Comparison of ENCODE assay signal across 9 mouse cellular contexts in genomic region chr7:27337175-27337853, GRCm38 (mm10). TPM values are rescaled to one million over a fixed set of nuclear protein-coding genes. Genes with fewer than 3 reads are reported as not detected.
DNase-seq lines count a peak whose midpoint lies in the region; ATAC-seq and TF ChIP-seq lines count a peak whose summit lies in the region.
"Had no signal": no experiment of that assay in that cellular context is flagged by ENCODE, and none has a peak within 500 bp of the region (broad histone marks: within the 10 kb centered on the region; RNA-seq: fewer than 3 reads in every experiment).

Gene Ltbp4 (minus strand): TSS chr7:27337692.

- no peak for TF ChIP-seq CTCF in cerebellum, adult 2 months (IDR thresholded peaks at IDR 0.05; ENCODE audit: borderline replicate concordance, insufficient read depth, low read depth, low read length)
- no peak for TF ChIP-seq CTCF in gastrocnemius, adult 2 months (IDR thresholded peaks at IDR 0.05)

- H3K4me2 ChIP-seq in hindbrain, embryonic 16.5 days (ENCODE audit: low read length) = peak within 1 kb of the TSS; percentile 61
- peak within 1 kb of the TSS; percentile 60 for H3K4me2 ChIP-seq in midbrain, embryonic 16.5 days (ENCODE audit: low read length)

- peak within 1 kb of the TSS; percentile 30 for H3K4me3 ChIP-seq in cerebellum, adult 2 months (replicated peaks; ENCODE audit: insufficient read depth, low read depth, low read length)
- peak within 1 kb of the TSS; percentile 56 for H3K4me3 ChIP-seq in gastrocnemius, adult 2 months
- peak within 1 kb of the TSS; percentile 37 for H3K4me3 ChIP-seq in hindbrain, embryonic 16.5 days (ENCODE audit: low read length)
- H3K4me3 ChIP-seq in midbrain, embryonic 16.5 days (ENCODE audit: low read depth, low read length) = peak within 1 kb of the TSS; percentile 29

- H3K4me1 ChIP-seq in cerebellum, adult 2 months (ENCODE audit: control insufficient read depth, insufficient read depth, low read length) = peaks cover 3% of the 10 kb centered on the region; the same call in 1 of the 2 replicates
- peaks cover 40% of the 10 kb centered on the region for H3K4me1 ChIP-seq in hindbrain, embryonic 16.5 days (ENCODE audit: control insufficient read depth, insufficient read depth, low read depth, low read length)
- H3K4me1 ChIP-seq in midbrain, embryonic 16.5 days (ENCODE audit: control insufficient read depth, insufficient read depth, low read length) = peaks cover 51% of the 10 kb centered on the region

- peaks cover 6% of the 10 kb centered on the region; the same call in 1 of the 2 replicates for H3K36me3 ChIP-seq in hindbrain, embryonic 16.5 days (ENCODE audit: control insufficient read depth, insufficient read depth, low read length)
- H3K36me3 ChIP-seq in midbrain, embryonic 16.5 days (ENCODE audit: control insufficient read depth, insufficient read depth, low read length) = no peaks in the 10 kb centered on the region

- H3K9me3 ChIP-seq in hindbrain, embryonic 16.5 days (ENCODE audit: control insufficient read depth, low read length) = no peaks in the 10 kb centered on the region
- H3K9me3 ChIP-seq in midbrain, embryonic 16.5 days (replicated peaks; ENCODE audit: control insufficient read depth, low read length, poor library complexity, severe bottlenecking) = no peaks in the 10 kb centered on the region; the same call in 1 of the 2 replicates

- no peak within 1 kb of the TSS for H3K27ac ChIP-seq in cerebellum, adult 2 months (ENCODE audit: insufficient read depth, low read length)
- no peak within 1 kb of the TSS for H3K27ac ChIP-seq in gastrocnemius, adult 2 months
- no peak within 1 kb of the TSS for H3K27ac ChIP-seq in hindbrain, embryonic 16.5 days (ENCODE audit: low read depth, low read length)
- H3K27ac ChIP-seq in midbrain, embryonic 16.5 days (ENCODE audit: low read length) = no peak within 1 kb of the TSS

- peak within 1 kb of the TSS; percentile 50 for H3K9ac ChIP-seq in hindbrain, embryonic 16.5 days (ENCODE audit: low read depth, low read length)
- peak within 1 kb of the TSS; percentile 53 for H3K9ac ChIP-seq in midbrain, embryonic 16.5 days (ENCODE audit: low read depth, low read length)

- ATAC-seq in hindbrain, embryonic 16.5 days = no peak
- ATAC-seq in midbrain, embryonic 16.5 days = no peak

- WGBS in cerebellum, adult 2 months = 10% methylated on average over 36 of the region's 36 CpGs
- 3% methylated on average over 31 of the region's 36 CpGs for WGBS in hindbrain, embryonic 16.5 days
- 2% methylated on average over 36 of the region's 36 CpGs for WGBS in midbrain, embryonic 16.5 days

- peaks cover 6% of the 10 kb centered on the region; the same call in 1 of the 2 replicates for H3K27me3 ChIP-seq in cerebellum, adult 2 months (ENCODE audit: control insufficient read depth, insufficient read depth, low read length)
- H3K27me3 ChIP-seq in hindbrain, embryonic 16.5 days (replicated peaks; ENCODE audit: control insufficient read depth, insufficient read depth, low read length) = peaks cover 46% of the 10 kb centered on the region
- H3K27me3 ChIP-seq in midbrain, embryonic 16.5 days (ENCODE audit: control insufficient read depth, insufficient read depth, low read depth, low read length) = peaks cover 43% of the 10 kb centered on the region

- intact Hi-C loops in gastrocnemius, adult 2 months (cut with DNase I) = loop anchor here (2.0 to 5.0 kb wide), 4 partner anchors 17 to 390 kb away; partner anchors contain the start of genes Blvrb and Sptbn4
- intact Hi-C loops in left cerebral cortex, postnatal 4 days (cut with DNase I) = loop anchor here (10.0 kb wide), 1 partner anchor 167 kb away; no protein-coding TSS in a partner anchor

- TF ChIP-seq POLR2A in cerebellum, adult 2 months (IDR thresholded peaks at IDR 0.05; ENCODE audit: borderline replicate concordance, insufficient read depth, low read length) = no peak

- DNase-seq in cerebellum, adult 2 months = no peak
- DNase-seq in cerebellum, postnatal 36 days = no peak
- DNase-seq in adrenal gland, adult 8-10 months = no peak
- DNase-seq in gastrocnemius, adult 2 months = peak; percentile 60
- no peak for DNase-seq in left cerebral cortex, postnatal 4 days
- no peak for DNase-seq in ovary, postnatal 10 days (ENCODE audit: low spot score)

RNA-seq across cellular contexts. Expression of gene Ltbp4, which starts in this region (rescaled TPM):
- 26.9 and 28.2 TPM in 2 replicates for polyA plus RNA-seq in cerebellum, adult 2 months (2012; rRNA removed)
- 100 to 1,000 TPM in 3 of 4 experiments, 10 to 100 TPM in 1; 90.9 to 117 (median 108) TPM for total RNA-seq in adrenal gland, adult 8-10 months (2022)
- total RNA-seq in gastrocnemius, adult 2 months (2021) = 10 to 100 TPM; 48.0 to 81.2 TPM
- polyA plus RNA-seq in hindbrain, embryonic 16.5 days (2015; fragmentation: Nextera tagmentation; extraction: Ambion mirVana) = 14.1 and 17.2 TPM in 2 replicates
- 10 to 100 TPM; 41.9 to 52.7 TPM for total RNA-seq in left cerebral cortex, postnatal 4 days (2021)
- 14.1 and 14.3 TPM in 2 replicates for polyA plus RNA-seq in midbrain, embryonic 16.5 days (2015; fragmentation: Nextera tagmentation; extraction: Ambion mirVana)
- total RNA-seq: neutrophil, adult 5-6 weeks had no signal
